Mouse (Mus musculus) lung, adult 2 months (tissue): ENCODE data around the gene Tmem151b. TPM values are rescaled to one million over a fixed set of nuclear protein-coding genes. Genes with fewer than 3 reads are reported as not detected.

ENCODE experiments used
- DNase-seq: peaks from one replicate; pipeline ENCODE4 v3.0.0; 2022
- H3K4me1 ChIP-seq: fragments of 200-500 bp; 2 replicates; pipeline ENCODE4 v1.6.1; 2011; ENCODE audit warnings: low read length; ENCODE audit not compliant: control insufficient read depth, insufficient read depth
- H3K4me3 ChIP-seq: fragments of 200-500 bp; replicated peaks from 2 replicates; pipeline ENCODE3; 2011; ENCODE audit warnings: low read depth, mild to moderate bottlenecking, control low read depth, low read length; ENCODE audit errors: extremely low read depth
- CTCF ChIP-seq: fragments of 200-500 bp; IDR thresholded peaks from 2 replicates; pipeline ENCODE4 v1.5.1; 2011; ENCODE audit warnings: mild to moderate bottlenecking, low read length, control low read depth; ENCODE audit not compliant: insufficient read depth
- POLR2A ChIP-seq: fragments of 200-500 bp; IDR thresholded peaks from 2 replicates; pipeline ENCODE4 v1.6.1; 2011; ENCODE audit warnings: low read depth, mild to moderate bottlenecking, control low read depth, low read length, borderline replicate concordance; ENCODE audit errors: extremely low read depth
- WGBS: fragments of 180-500 bp; shearing (Covaris S2); methylation state at CpG from one replicate; pipeline ENCODE4 v1.1.7; 2018; 5-methylcytosine and 5-hydroxymethylcytosine counted together
- polyA plus RNA-seq: library from polyadenylated mRNA; depleted of rRNA; stranded (reverse); fragments of >200 nt; gene quantifications from 2 replicates; pipeline ENCODE4 v1.2.3, GENCODE M21; 2012

Tmem151b gene
- polyA plus RNA-seq, 1 experiment, result 0.11 TPM

- TF ChIP-seq POLR2A (no peak), CTCF (no peak)
- Histone ChIP-seq H3K4me1 (no peaks in the 10 kb centered on the region), H3K4me3 (no peak overlapping the region)
- 94% methylated on average over 21 of the region's 21 CpGs for WGBS
- DNase-seq, result no peak
Measured at GRCm38 (mm10) chr17:45517135-45517534, 32.3 kb downstream of the Tmem151b start.

- Histone ChIP-seq H3K4me1 (no peaks in the 10 kb centered on the region), H3K4me3 (no peak overlapping the region)
- peak; percentile 74 for DNase-seq
- WGBS, result 49% methylated on average over 8 of the region's 8 CpGs
- TF ChIP-seq CTCF (peak; percentile 65), POLR2A (no peak)
Measured at GRCm38 (mm10) chr17:45516488-45516887, 33.0 kb downstream of the Tmem151b start.

GRCm38 (mm10) chr17:45515806-45516205 lies 33.7 kb downstream of the Tmem151b start:
- DNase-seq, result no peak
- 85% methylated on average over 10 of the region's 10 CpGs for WGBS
- no peak for TF ChIP-seq POLR2A
- TF ChIP-seq CTCF, result no peak
- H3K4me1 ChIP-seq, result no peaks in the 10 kb centered on the region
- no peak overlapping the region for H3K4me3 ChIP-seq

GRCm38 (mm10) chr17:45515204-45515726 lies 34.2 kb downstream of the Tmem151b start:
- Histone ChIP-seq H3K4me3 (no peak overlapping the region), H3K4me1 (no peaks in the 10 kb centered on the region)
- no peak for DNase-seq
- no peak for TF ChIP-seq POLR2A
- no peak for TF ChIP-seq CTCF
- WGBS, result 64% methylated on average over 15 of the region's 15 CpGs

GRCm38 (mm10) chr17:45511757-45512156 lies 37.7 kb downstream of the Tmem151b start:
- WGBS, result 94% methylated on average over 4 of the region's 4 CpGs
- no peak for TF ChIP-seq CTCF
- TF ChIP-seq POLR2A, result no peak
- no peak for DNase-seq

GRCm38 (mm10) chr17:45510871-45511270 lies 38.6 kb downstream of the Tmem151b start:
- DNase-seq, result no peak
- H3K4me3 ChIP-seq, result no peak overlapping the region
- H3K4me1 ChIP-seq, result 0 out of 2 replicates have a peak, but pooled peaks cover 2% of the 10 kb centered on the region
- no peak for TF ChIP-seq POLR2A
- no peak for TF ChIP-seq CTCF
- 80% methylated on average over 4 of the region's 4 CpGs for WGBS

More at GRCm38 (mm10) chr17:45511757-45512156, 37.7 kb downstream of the Tmem151b start:
- Histone ChIP-seq H3K4me3 (no peak overlapping the region), H3K4me1 (0 out of 2 replicates have a peak, but pooled peaks cover 2% of the 10 kb centered on the region)

GRCm38 (mm10) chr17:45506700-45507189 lies 42.7 kb downstream of the Tmem151b start, which contains the start of gene Aars2:
Aars2 (plus strand) TSS chr17:45506841.
- peak; percentile 97 for DNase-seq
- TF ChIP-seq POLR2A, result 0 out of 2 replicates have a peak, but pooled peaks have one; percentile 45
- TF ChIP-seq CTCF, result peak; percentile 55
- Histone ChIP-seq H3K4me3 (peak within 1 kb of the TSS; percentile 94), H3K4me1 (0 out of 2 replicates have a peak, but pooled peaks cover 2% of the 10 kb centered on the region)
- under 1% methylated on average over 42 of the region's 42 CpGs for WGBS

GRCm38 (mm10) chr17:45505941-45506465 lies 43.5 kb downstream of the Tmem151b start:
- no peak for DNase-seq
- 0 out of 2 replicates have a peak, but pooled peaks have one; percentile 4 for TF ChIP-seq CTCF
- TF ChIP-seq POLR2A, result no peak
- WGBS, result 60% methylated on average over 6 of the region's 6 CpGs
- 0 out of 2 replicates have a peak, but pooled peaks cover 2% of the 10 kb centered on the region for H3K4me1 ChIP-seq
- no peak overlapping the region for H3K4me3 ChIP-seq

GRCm38 (mm10) chr17:45503301-45503973 lies 46.0 kb downstream of the Tmem151b start:
- no peak overlapping the region for H3K4me3 ChIP-seq
- no peak for DNase-seq
- 23% methylated on average over 5 of the region's 5 CpGs for WGBS
- TF ChIP-seq POLR2A (no peak), CTCF (no peak)
- H3K4me1 ChIP-seq, result 0 out of 2 replicates have a peak, but pooled peaks cover 2% of the 10 kb centered on the region
